Mouse (Mus musculus) layer of hippocampus, adult 11-12 months (tissue): ENCODE measurements around the gene Tmem150a.

ENCODE experiments used
- DNase-seq: peaks from one replicate; pipeline ENCODE4 v3.0.0; 2022; ENCODE audit warnings: low spot score

The Tmem150a gene

GRCm38 (mm10) chr6:72401875-72402274 is 46.6 kb downstream of the Tmem150a start:
- peak; percentile 76 for DNase-seq

GRCm38 (mm10) chr6:72405356-72405755 is 50.1 kb downstream of the Tmem150a start:
- DNase-seq: no peak

GRCm38 (mm10) chr6:72407119-72407518 is 51.9 kb downstream of the Tmem150a start:
- DNase-seq: peak; percentile 86
